Mouse (Mus musculus) liver, postnatal 0 days (tissue): Measurements from ENCODE around the gene Ifrd1.

ENCODE experiments used
- CTCF ChIP-seq: sonication (generic); IDR thresholded peaks from 2 replicates; pipeline ENCODE4 v1.5.1; 2016; ENCODE audit warnings: antibody characterized with exemption, low read depth
- EP300 ChIP-seq: IDR thresholded peaks from 2 replicates; pipeline ENCODE4 v1.6.1; 2016; ENCODE audit warnings: antibody characterized with exemption, low read depth, mild to moderate bottlenecking

DNA sequence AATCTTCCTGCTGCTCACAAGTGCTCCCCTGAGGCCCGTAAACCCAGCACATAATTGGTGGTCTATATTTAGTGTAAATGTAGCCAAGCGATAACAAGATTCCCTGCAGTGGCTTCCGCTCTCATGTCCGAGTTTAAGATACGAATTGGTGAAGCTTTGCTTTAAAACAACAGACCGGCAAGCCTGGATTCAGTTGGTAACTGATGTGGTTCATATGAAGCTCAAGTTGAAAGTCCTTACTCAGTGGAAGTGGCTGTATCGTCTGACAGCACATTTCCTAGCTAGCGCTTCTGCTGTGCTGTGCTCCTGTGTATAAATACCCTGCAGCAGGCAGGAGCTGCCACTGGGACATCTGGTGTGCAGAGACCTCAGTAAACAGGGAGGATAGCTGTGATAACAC is 49.0 kb downstream of the Ifrd1 start, which contains the start of gene Lsmem1:
- TF ChIP-seq EP300 (no peak), CTCF (no peak)
